Mouse (Mus musculus) gastrocnemius, postnatal 10 days (tissue): Measurements from ENCODE around the gene S100a14. TPM values are rescaled to one million over a fixed set of nuclear protein-coding genes. Genes with fewer than 3 reads are reported as not detected.
A peak's percentile ranks its signal among the peaks of the same experiment; 100 is the strongest.

Experiments
- DNase-seq: peaks from one replicate; pipeline ENCODE4 v3.0.0; 2021; ENCODE audit warnings: mixed read lengths
- long read RNA-seq, 2 experiments: library from polyadenylated mRNA; stranded (forward); transcript quantifications; one replicate each; pipeline ENCODE4 v2.0.0; 2021
- total RNA-seq, 2 experiments: library from RNA; stranded (reverse); gene quantifications; 2 replicates each; pipeline ENCODE4 v1.2.3; 2021

The S100a14 gene
- total RNA-seq, result under 1 TPM in 1 of 2 experiments, not detected in 1; 0.23 TPM
- long read RNA-seq, experiment 1, result 0 reads
- long read RNA-seq, experiment 2, result 0 reads

DNA sequence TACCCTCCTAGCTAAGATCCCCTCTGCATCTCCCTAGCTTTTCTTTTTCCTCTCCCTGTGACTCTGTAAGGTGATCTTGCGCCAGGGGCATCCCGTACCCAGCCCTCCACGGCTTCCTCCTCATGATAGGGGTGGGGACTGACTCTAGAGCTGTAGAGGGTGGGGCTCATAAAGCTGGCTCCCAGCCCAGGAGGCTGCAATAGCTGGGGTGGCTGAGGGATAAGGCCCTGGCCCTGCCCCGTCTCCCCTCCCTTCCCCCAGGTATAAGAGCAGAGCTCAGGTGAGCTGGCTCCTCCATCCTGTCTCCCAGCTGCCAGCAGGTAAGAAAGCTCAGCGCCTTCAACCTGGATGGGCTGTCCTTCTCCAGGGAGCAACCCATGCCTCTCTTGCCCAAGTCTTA is at the start of gene S100a14:
S100a14 (plus strand) TSS at position 277 of the 400 bp plus-strand sequence.
- no peak for DNase-seq

GRCm38 (mm10) chr3:90486998-90487397 is 39.7 kb upstream of the S100a14 start:
- no peak for DNase-seq

GRCm38 (mm10) chr3:90488576-90488975 is 38.1 kb upstream of the S100a14 start:
- no peak for DNase-seq

DNA sequence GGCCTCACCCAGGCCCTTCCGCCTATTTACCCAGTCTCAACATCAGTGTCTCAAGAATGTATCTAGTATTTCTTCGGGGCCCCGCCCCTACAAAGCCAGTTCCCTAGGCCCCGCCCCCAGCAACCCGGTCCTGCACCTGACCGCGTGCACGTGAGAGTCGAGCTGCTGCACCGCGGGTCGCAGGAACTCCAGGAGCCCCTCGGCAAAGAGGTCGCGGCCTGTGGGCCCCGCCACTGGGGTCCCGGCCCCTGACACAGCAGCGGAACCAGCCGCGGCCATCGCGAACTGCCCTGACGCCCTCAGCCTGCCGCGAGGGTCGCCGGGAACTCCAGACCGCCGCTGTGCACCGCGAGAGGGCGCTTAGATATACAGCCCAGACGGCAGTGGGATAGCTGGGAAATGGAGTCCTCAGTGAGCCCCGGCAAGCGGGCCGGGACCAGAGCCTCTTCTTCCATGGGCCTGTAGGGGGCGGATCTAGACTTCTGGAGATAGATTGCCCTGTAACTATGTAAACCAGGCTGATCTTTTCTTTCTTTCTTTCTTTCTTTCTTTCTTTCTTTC is 35.9 kb upstream of the S100a14 start, which contains the start of gene Snapin:
Snapin (minus strand) TSS at position 338 of the 561 bp plus-strand sequence.
- DNase-seq, result peak; percentile 94

DNA sequence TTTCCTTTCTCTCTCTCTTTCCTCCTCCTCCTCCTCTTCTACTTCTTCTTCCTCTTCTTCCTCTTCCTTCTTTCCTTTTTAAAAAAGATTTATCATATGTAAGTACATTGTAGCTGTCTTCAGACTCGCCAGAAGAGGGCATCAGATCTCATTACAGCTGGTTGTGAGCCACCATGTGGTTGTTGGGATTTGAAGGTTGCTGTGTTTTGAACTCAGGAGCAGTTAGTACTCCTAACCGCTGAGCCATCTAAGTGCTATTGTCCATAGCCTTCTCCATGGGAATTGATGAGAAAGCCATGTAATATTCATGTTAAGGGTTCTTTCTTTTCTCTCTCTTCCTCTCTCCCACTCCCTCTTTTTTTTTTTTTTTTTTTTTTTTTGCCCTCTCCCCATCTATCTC is 35.3 kb upstream of the S100a14 start:
- DNase-seq, result no peak

DNA sequence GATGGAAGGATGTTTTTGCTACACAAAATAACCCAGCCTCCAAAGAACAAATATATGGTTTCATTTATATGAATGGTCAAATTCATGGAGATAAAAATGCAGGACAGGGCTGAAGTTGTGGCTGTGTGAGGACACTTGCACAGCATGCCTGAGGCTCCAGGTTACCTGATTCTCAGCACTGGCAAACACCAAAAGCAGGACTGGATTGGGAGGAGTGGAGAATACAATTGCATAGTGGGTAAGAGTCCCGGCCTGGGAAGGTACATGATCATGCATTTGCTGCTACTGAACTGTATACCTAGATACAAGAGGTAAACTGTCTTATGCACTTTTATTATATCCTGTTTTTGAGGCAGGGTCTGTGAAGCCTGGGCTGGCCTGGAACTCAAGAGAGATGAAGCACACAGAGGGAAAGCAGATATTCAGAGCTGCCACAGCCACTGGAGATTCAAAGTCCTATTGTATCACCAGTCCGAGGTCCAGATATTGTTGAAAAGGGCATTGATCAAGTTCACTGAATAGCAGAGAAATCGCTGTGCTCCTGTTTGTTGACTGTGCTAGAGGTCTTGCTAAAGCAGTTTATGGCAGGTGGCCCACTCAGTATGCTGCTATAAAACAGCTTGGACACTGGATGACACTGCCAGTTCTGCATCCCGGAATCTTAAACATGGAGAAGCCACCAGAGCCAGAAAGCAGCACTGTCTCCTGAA is 32.7 kb upstream of the S100a14 start:
- DNase-seq, result no peak

DNA sequence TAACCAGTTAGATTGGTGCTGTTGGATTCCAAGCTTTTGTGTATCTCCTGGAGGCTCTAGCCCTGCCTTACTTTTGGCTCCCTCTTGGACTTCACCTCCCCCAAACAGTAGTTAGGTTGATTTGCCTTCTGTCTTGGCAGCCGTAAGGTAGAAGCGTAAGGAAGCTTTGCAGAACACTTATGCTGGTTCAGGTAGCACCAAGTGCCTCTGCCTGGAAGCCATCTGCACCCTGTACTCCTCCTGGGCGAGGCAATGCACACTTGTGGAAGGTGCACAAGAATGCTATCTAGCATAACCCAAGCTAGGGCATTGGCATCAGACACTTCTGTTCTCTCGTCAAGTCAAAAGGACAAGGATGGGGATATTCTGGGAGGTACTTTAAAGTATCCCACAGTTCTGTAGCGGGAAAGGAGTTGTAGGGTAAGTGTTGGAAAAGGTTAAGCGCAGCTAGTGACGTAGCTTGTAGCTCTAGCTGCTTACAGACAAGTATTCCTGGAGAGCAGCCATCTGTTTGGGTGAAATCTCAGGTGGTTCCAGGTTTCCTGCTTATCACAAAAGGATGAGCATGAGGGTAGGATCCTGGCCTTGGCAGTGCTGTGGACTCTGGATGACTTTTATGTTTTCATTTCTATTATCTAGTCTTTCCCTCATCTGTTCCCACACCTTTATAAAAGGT is 30.7 kb upstream of the S100a14 start:
- DNase-seq, result no peak

GRCm38 (mm10) chr3:90497597-90497996 is 29.1 kb upstream of the S100a14 start:
- DNase-seq, result no peak

- DNase-seq, result no peak
These were observed 23.2 kb upstream of the S100a14 start for GRCm38 (mm10) chr3:90503444-90503843.

DNA sequence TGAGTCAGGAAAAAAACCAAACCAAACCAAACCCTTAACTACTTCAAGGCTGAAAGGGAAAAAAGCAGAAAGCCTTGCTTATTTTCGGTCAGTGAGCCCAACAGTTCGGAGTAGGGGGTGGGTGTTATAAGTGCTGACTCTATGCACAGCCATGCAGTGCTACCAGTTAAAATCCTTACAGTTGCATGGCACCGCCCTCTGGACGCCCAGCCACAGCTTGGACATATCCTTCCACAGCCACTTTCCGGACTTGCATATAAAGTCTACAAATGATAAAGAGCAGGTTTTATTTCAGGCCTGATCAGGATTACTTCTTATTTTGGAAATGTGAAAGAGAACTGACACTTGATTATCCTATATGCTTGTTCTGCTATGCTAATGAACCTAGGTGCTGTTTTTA is 21.4 kb upstream of the S100a14 start:
- no peak for DNase-seq

- DNase-seq, result no peak
These were observed 20.3 kb upstream of the S100a14 start for GRCm38 (mm10) chr3:90506362-90506761.

GRCm38 (mm10) chr3:90508287-90508949 is 18.2 kb upstream of the S100a14 start:
- DNase-seq, result no peak

DNA sequence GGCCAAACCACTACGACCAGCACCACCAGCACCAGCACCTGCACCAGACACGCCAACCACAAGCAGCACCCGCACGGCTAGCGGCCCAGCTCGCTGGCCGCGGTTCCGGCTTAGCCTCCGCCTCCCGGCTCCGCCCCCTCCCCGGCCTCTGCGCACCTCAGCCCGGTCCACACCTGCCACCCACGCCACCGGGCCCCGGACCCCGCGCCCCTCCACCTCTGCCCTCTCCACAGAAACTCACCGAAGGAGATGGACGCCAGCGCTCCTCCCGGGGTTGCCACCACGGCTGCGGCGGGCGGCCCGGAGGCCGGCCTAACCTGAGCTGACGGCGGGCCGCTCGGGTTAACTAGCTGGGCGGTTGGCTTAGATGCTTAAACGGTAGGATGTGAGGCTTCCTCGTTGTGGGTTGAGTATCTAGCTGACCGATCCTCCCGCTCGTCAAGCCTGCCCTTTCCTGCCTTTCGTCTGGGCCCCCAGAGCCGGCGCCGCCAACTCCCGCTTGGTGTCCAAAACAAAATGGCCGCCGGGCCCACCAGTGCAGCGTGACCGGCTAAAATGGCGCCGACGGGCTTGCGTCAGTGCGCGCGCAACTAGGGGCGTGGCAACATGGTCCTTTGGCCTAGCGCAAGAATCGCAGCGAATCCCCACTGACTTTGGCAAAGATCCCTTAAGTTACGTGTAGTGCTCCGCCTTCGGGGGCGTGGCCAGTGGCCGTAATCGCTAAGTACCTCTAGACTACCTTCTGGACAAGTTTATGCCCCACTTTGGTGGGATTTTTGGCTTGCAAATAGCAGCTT is 17.5 kb upstream of the S100a14 start, which contains the start of gene Chtop:
Chtop (minus strand) TSS at position 549 of the 797 bp plus-strand sequence.
- peak; percentile 100 for DNase-seq

DNA sequence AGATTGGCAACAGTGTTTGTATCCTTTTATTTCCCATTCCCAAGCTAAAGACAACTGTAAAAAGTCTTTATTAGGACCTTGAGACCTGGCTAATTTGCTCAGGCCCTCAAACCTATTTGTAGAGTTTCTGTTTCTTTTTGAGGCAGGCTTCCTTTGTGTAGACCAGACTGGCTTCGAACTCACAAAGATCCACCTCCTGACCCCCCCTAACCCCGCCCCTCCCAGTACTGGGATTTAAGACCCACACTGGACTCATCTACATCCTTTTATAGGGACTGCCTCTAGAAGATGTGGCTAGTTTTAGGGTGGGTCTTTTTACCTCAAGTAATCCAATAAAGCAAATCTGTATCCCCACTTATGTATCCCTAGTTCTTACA is 16.9 kb upstream of the S100a14 start:
- no peak for DNase-seq

- DNase-seq, result no peak
These were observed 14.4 kb upstream of the S100a14 start for GRCm38 (mm10) chr3:90512276-90512675.

DNA sequence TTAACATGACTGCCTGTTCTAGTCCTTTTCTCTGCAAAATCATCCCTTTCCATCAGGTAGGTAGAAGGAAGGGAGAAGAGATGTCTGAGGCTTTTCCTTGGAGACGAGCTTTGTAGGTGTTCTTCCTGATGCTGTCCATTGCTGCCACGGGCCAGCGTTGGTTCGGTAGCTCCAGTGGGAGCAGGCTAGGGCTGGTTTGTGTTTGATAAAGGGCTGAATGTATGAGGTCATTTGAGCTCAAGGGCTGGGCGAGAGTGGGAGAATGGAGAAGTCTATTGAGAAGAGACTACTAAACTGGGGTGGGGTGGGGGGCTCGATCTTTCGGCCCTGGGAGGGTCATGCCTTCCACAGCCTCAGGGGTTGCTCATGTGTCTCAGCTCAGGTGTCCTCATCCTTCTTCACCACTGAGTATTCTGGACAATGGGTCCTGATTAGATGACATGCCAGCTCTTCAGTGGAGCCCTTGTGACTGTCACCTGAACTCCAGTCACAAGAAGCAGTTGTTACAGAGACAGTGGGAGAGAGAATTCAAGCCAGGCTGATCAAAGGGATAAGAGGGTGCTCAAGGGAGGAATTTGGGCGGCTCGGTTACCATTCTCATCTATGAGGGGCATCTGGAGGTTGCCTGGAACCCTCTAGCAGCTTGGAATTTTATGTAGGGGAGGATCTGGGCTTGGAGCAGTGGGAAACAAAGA is 13.6 kb upstream of the S100a14 start:
- DNase-seq, result no peak

DNA sequence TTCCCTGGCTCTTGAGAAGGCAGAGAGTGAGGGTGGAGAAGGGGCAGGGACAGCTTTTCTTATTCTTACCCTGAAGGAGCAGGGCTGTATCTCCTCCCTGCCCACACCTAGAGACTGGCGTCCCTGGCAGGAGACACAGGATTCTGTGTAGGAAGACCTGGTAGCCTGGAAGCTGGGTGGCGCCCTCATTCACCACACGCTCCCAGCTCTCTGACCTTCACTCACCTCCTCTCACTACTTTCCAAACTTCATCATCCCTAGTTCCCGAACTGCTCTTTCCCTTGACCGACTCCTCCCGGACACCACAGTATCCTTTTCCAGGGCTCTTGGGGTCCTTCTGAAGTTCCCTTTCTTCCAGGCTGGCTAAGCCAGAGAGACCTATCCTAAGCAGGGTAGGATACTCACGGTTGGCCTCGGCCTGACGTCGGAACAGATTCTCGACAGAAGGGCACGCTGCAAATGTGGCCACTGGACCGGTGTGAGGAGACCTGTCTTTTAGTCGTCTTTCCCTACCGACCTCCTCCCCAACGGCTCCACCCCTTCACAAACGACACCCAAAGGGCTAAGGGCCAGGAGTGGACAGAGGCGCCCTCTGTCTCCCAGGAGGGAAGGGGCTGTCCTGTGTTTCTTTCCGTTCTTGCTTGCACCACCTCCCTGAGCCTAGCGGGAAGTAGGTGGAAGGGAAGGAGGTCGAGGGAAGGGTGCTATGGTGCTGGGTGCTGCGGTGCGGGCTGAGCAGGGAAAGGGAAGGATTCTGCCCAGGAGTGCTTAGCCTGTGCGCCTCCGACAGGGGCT is 12.7 kb upstream of the S100a14 start, which contains the start of the genes S100a1 and S100a13:
S100a1 (minus strand) TSS at position 597 of the 795 bp plus-strand sequence.
S100a13 (plus strand) TSS at position 640 of the 795 bp plus-strand sequence.
- DNase-seq, result peak; percentile 50

- DNase-seq, result peak; percentile 60
These were observed 12.0 kb upstream of the S100a14 start for GRCm38 (mm10) chr3:90514691-90515090.

DNA sequence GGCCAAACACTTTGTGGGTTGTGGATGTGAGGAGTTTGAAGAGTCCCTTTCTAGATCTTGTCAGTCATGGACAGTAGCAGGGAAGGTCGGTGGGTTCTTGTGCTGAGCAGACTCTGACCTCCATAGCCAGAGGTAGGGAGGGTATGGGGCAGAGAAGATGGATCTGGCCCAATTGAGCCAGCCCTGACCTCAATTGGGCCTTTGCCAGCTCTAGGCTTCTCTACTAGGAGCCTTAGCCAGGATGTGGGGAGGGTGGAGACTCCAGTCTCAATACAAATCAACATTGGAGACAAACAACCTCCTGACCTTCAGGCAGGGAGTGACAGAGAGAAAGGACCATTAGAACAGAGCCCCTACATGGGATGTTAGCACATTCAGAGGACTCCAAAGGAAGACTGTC is 11.4 kb upstream of the S100a14 start:
- peak; percentile 35 for DNase-seq

GRCm38 (mm10) chr3:90515789-90516188 is 10.9 kb upstream of the S100a14 start:
- DNase-seq, result no peak
